Mouse (Mus musculus) lung, postnatal 10 days (tissue): ENCODE results near the gene Gm9732.
"Not testable (repeated sequence)": the region's sequence is repeated elsewhere in the genome, so short reads cannot be mapped to it uniquely, and the experiment has no call there.

Source experiments
- DNase-seq: peaks from one replicate; pipeline ENCODE4 v3.0.0; 2021

The Gm9732 gene

GRCm38 (mm10) chr14:43274986-43275511, at the start of gene Gm9732:
TSS of gene Gm9732 (plus strand) at chr14:43275036.
- DNase-seq = peak; percentile 26

- DNase-seq = not testable (repeated sequence)
These were observed 39.6 kb upstream of the Gm9732 start, which contains the start of gene Gm8122 for GRCm38 (mm10) chr14:43235204-43235603. TSS of gene Gm8122 (minus strand) at chr14:43235304.

- not testable (repeated sequence) for DNase-seq
These were observed 37.1 kb upstream of the Gm9732 start for GRCm38 (mm10) chr14:43237769-43238168.

- DNase-seq = not testable (repeated sequence)
These were observed 25.1 kb upstream of the Gm9732 start for GRCm38 (mm10) chr14:43249611-43250170.

- DNase-seq = not testable (repeated sequence)
These were observed 24.1 kb upstream of the Gm9732 start for GRCm38 (mm10) chr14:43250549-43251253.

GRCm38 (mm10) chr14:43256511-43256910, 18.3 kb upstream of the Gm9732 start:
- DNase-seq = not testable (repeated sequence)

GRCm38 (mm10) chr14:43258349-43258748, 16.5 kb upstream of the Gm9732 start, which contains the start of gene Gm8126:
TSS of gene Gm8126 (plus strand) at chr14:43258649.
- DNase-seq = not testable (repeated sequence)

- not testable (repeated sequence) for DNase-seq
These were observed 11.4 kb upstream of the Gm9732 start for GRCm38 (mm10) chr14:43263421-43263820.

- DNase-seq = not testable (repeated sequence)
These were observed 6.2 kb upstream of the Gm9732 start for GRCm38 (mm10) chr14:43268521-43269084.

- DNase-seq = not testable (repeated sequence)
These were observed 5.6 kb upstream of the Gm9732 start for GRCm38 (mm10) chr14:43269211-43269610.

GRCm38 (mm10) chr14:43273161-43273560, 1.7 kb upstream of the Gm9732 start:
- DNase-seq = not testable (repeated sequence)

- DNase-seq = not testable (repeated sequence)
These were observed 916 bp downstream of the Gm9732 start for GRCm38 (mm10) chr14:43275752-43276151.

- DNase-seq = not testable (repeated sequence)
These were observed 2.6 kb downstream of the Gm9732 start for GRCm38 (mm10) chr14:43277468-43277867.

GRCm38 (mm10) chr14:43278146-43278545, 3.3 kb downstream of the Gm9732 start:
- peak; percentile 16 for DNase-seq

- peak; percentile 11 for DNase-seq
These were observed 3.8 kb downstream of the Gm9732 start for GRCm38 (mm10) chr14:43278681-43279080.

GRCm38 (mm10) chr14:43293503-43293902, 18.7 kb downstream of the Gm9732 start, which contains the start of gene Gm8127:
TSS of gene Gm8127 (minus strand) at chr14:43293832.
- not testable (repeated sequence) for DNase-seq

GRCm38 (mm10) chr14:43319516-43319915, 44.7 kb downstream of the Gm9732 start:
- not testable (repeated sequence) for DNase-seq

GRCm38 (mm10) chr14:43328603-43329002, 53.8 kb downstream of the Gm9732 start:
- DNase-seq = not testable (repeated sequence)

GRCm38 (mm10) chr14:43331362-43331880, 56.6 kb downstream of the Gm9732 start:
- DNase-seq = not testable (repeated sequence)

- DNase-seq = not testable (repeated sequence)
These were observed 62.8 kb downstream of the Gm9732 start for GRCm38 (mm10) chr14:43337646-43338045.

- DNase-seq = not testable (repeated sequence)
These were observed 72.9 kb downstream of the Gm9732 start, which contains the start of gene 1700001F09Rik for GRCm38 (mm10) chr14:43347711-43348110. TSS of gene 1700001F09Rik (minus strand) at chr14:43347811.

GRCm38 (mm10) chr14:43352944-43353343, 78.1 kb downstream of the Gm9732 start:
- not testable (repeated sequence) for DNase-seq
